Mouse (Mus musculus) myocyte (in vitro differentiated cells): ENCODE measurements at regions not wholly inside any gene's neighbourhood (a gene's known extent, or its start where the extent isn't known, plus 50 kb on each side); places are given as distances from the start of the nearest gene placed in this dataset.

ENCODE experiments used
- CEBPB ChIP-seq: IDR thresholded peaks from 2 replicates; pipeline ENCODE4 v1.6.1; 2011; ENCODE audit warnings: mild to moderate bottlenecking, moderate library complexity; ENCODE audit not compliant: poor library complexity, insufficient read depth, severe bottlenecking
- E2F4 ChIP-seq: IDR thresholded peaks from one replicate; pipeline ENCODE4 v1.6.1; 2011; ENCODE audit warnings: mild to moderate bottlenecking, control low read depth, moderate library complexity; ENCODE audit not compliant: insufficient read depth
- MAX ChIP-seq: IDR thresholded peaks from one replicate; pipeline ENCODE4 v1.6.1; 2011; ENCODE audit warnings: low read depth, mild to moderate bottlenecking, control low read depth
- MYOD1 ChIP-seq, 3 experiments: IDR thresholded peaks; one replicate each; pipeline ENCODE4 v1.6.1; 2011; ENCODE audit warnings: control low read depth in 2 of 3, low read depth in 2 of 3, mild to moderate bottlenecking in 2 of 3, moderate library complexity in 1 of 3; ENCODE audit not compliant: insufficient read length in 2 of 3, control insufficient read depth in 1 of 3
- POLR2A ChIP-seq: IDR thresholded peaks from one replicate; pipeline ENCODE4 v1.6.1; 2011; ENCODE audit warnings: low read depth, mild to moderate bottlenecking, control low read depth, moderate library complexity; ENCODE audit not compliant: insufficient read length
- POLR2AphosphoS2 ChIP-seq: IDR thresholded peaks from one replicate; pipeline ENCODE4 v1.6.1; 2011; ENCODE audit warnings: low read depth, control low read depth; ENCODE audit not compliant: insufficient read length
- TCF12 ChIP-seq: IDR thresholded peaks from one replicate; pipeline ENCODE4 v1.6.1; 2011; ENCODE audit warnings: mild to moderate bottlenecking, control low read depth; ENCODE audit not compliant: poor library complexity, insufficient read depth, severe bottlenecking
- USF1 ChIP-seq: IDR thresholded peaks from one replicate; pipeline ENCODE4 v1.6.1; 2011; ENCODE audit warnings: low read depth, mild to moderate bottlenecking, control low read depth, moderate library complexity

GRCm38 (mm10) chr9:27242325-27242724 is 56.7 kb upstream of the Igsf9b start:
- TF ChIP-seq E2F4 (no peak), POLR2A (no peak), USF1 (no peak), MAX (no peak), POLR2AphosphoS2 (no peak), MYOD1 (IDR thresholded peaks at IDR 0.05; ENCODE audit: control insufficient read depth in 1 of 3, insufficient read length in 2 of 3, low read depth in 2 of 3) (no peak), TCF12 (no peak), CEBPB (no peak)
